Mouse (Mus musculus) embryonic facial prominence, embryonic 14.5 days (tissue): ENCODE results near the gene Rad21l. TPM values are rescaled to one million over a fixed set of nuclear protein-coding genes. Genes with fewer than 3 reads are reported as not detected.
A peak's percentile ranks its signal among the peaks of the same experiment; 100 is the strongest.

Experiments
- ATAC-seq: fragments of 200-750 bp; cut with Nextera tagmentation; 2 replicates; pipeline ENCODE4 v1.8.0; 2017; ENCODE audit warnings: low read depth, moderate number of reproducible peaks, moderate TSS enrichment
- DNase-seq: peaks from one replicate; pipeline ENCODE4 v3.0.0-alpha.2; 2015; ENCODE audit warnings: low spot score
- H3K27ac ChIP-seq: fragments of 300-500 bp; sonication (generic); replicated peaks from 2 replicates; pipeline ENCODE4 v1.5.1; 2014; ENCODE audit warnings: low read depth, mild to moderate bottlenecking, low read length, moderate library complexity
- H3K27me3 ChIP-seq: fragments of 300-500 bp; sonication (generic); replicated peaks from 2 replicates; pipeline ENCODE4 v1.6.1; 2014; ENCODE audit warnings: low read length; ENCODE audit not compliant: control insufficient read depth, insufficient read depth
- H3K36me3 ChIP-seq: fragments of 300-500 bp; sonication (generic); 2 replicates; pipeline ENCODE4 v1.6.1; 2014; ENCODE audit warnings: low read length, mixed read lengths; ENCODE audit not compliant: control insufficient read depth, insufficient read depth
- H3K4me1 ChIP-seq: fragments of 300-500 bp; sonication (generic); 2 replicates; pipeline ENCODE4 v1.6.1; 2014; ENCODE audit warnings: antibody characterized with exemption, low read length; ENCODE audit not compliant: control insufficient read depth, insufficient read depth
- H3K4me2 ChIP-seq: fragments of 300-500 bp; sonication (generic); 2 replicates; pipeline ENCODE4 v1.6.1; 2014; ENCODE audit warnings: low read depth, mild to moderate bottlenecking, low read length, moderate library complexity, mixed read lengths
- H3K4me3 ChIP-seq: fragments of 300-500 bp; sonication (generic); 2 replicates; pipeline ENCODE4 v1.5.1; 2014; ENCODE audit warnings: low read depth, mild to moderate bottlenecking, low read length
- H3K9ac ChIP-seq: fragments of 300-500 bp; sonication (generic); 2 replicates; pipeline ENCODE4 v1.6.1; 2014; ENCODE audit warnings: low read depth, mild to moderate bottlenecking, low read length, moderate library complexity, mixed read lengths
- H3K9me3 ChIP-seq: fragments of 300-500 bp; sonication (generic); 2 replicates; pipeline ENCODE4 v1.6.1; 2016; ENCODE audit warnings: low read length; ENCODE audit not compliant: control insufficient read depth
- WGBS: fragments of 180-500 bp; shearing (Covaris S2); extraction: QIAGEN DNeasy Blood & Tissue Kit; methylation state at CpG from one replicate; pipeline ENCODE4 v1.1.7; 2014; 5-methylcytosine and 5-hydroxymethylcytosine counted together
- polyA plus RNA-seq: library from polyadenylated mRNA; unstranded; fragments of >200 nt; fragmentation: Nextera tagmentation; extraction: Ambion mirVana; gene quantifications from 2 replicates; pipeline ENCODE4 v1.2.1, GENCODE M21; 2014

Gene Rad21l
- polyA plus RNA-seq, 1 experiment from 2014 or later, result not detected

GRCm38 (mm10) chr2:151632982-151633381, 35.4 kb downstream of the Rad21l start:
- no peak overlapping the region for H3K4me2 ChIP-seq
- H3K27me3 ChIP-seq, result peaks cover 40% of the 10 kb centered on the region

GRCm38 (mm10) chr2:151632159-151632814, 36.0 kb downstream of the Rad21l start, which contains the start of gene Snph:
TSS of gene Snph (minus strand) at chr2:151632593.
- ATAC-seq (peak; percentile 83), DNase-seq (peak; percentile 64)
- Histone ChIP-seq H3K27me3 (peaks cover 40% of the 10 kb centered on the region), H3K4me2 (peak within 1 kb of the TSS; percentile 98), H3K4me1 (0 out of 2 replicates have a peak, but pooled peaks cover 3% of the 10 kb centered on the region), H3K9ac (peak within 1 kb of the TSS; percentile 68), H3K9me3 (no peaks in the 10 kb centered on the region), H3K4me3 (peak within 1 kb of the TSS; percentile 63), H3K27ac (no peak within 1 kb of the TSS), H3K36me3 (no peaks in the 10 kb centered on the region)
- 0% methylated on average over 24 of the region's 47 CpGs for WGBS

More at GRCm38 (mm10) chr2:151632982-151633381, 35.4 kb downstream of the Rad21l start:
- WGBS, result 43% methylated on average over 5 of the region's 5 CpGs
- H3K9me3 ChIP-seq, result no peaks in the 10 kb centered on the region
- no peak overlapping the region for H3K9ac ChIP-seq
- H3K27ac ChIP-seq, result no peak overlapping the region
- ATAC-seq (no peak), DNase-seq (no peak)
- 0 out of 2 replicates have a peak, but pooled peaks cover 3% of the 10 kb centered on the region for H3K4me1 ChIP-seq
- H3K4me3 ChIP-seq, result no peak overlapping the region
- no peaks in the 10 kb centered on the region for H3K36me3 ChIP-seq

- DNase-seq, result no peak
- peak overlapping the region; percentile 63 for H3K4me3 ChIP-seq
- H3K4me2 ChIP-seq, result peak overlapping the region; percentile 98
- H3K27me3 ChIP-seq, result peaks cover 40% of the 10 kb centered on the region
- WGBS, result 2% methylated on average over 10 of the region's 22 CpGs
- H3K9me3 ChIP-seq, result no peaks in the 10 kb centered on the region
- H3K4me1 ChIP-seq, result 0 out of 2 replicates have a peak, but pooled peaks cover 3% of the 10 kb centered on the region
- H3K27ac ChIP-seq, result no peak overlapping the region
- H3K9ac ChIP-seq, result peak overlapping the region; percentile 68
- peak; percentile 4; the same call in 1 of the 2 replicates for ATAC-seq
- no peaks in the 10 kb centered on the region for H3K36me3 ChIP-seq
Measured at GRCm38 (mm10) chr2:151631406-151632158, 36.8 kb downstream of the Rad21l start.

DNA sequence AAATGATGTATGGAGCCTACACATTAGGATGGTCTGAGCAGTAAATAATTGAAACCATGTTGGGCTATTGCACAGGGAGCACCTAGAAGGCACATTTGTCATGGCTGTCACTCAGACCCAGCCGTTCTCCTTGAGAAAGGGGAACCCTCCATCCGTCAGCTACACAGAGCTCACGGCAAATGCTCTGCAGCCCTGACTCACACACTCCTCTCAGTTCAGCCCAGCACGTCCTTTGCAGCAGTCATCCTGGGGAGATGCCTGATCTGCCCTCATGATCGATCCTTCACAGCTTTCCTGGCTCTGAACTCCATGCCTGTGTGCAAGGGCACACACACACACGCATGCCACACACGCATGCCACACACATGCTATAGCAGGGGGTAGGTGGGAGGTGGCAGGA, 39.0 kb downstream of the Rad21l start:
- no peak for DNase-seq

DNA sequence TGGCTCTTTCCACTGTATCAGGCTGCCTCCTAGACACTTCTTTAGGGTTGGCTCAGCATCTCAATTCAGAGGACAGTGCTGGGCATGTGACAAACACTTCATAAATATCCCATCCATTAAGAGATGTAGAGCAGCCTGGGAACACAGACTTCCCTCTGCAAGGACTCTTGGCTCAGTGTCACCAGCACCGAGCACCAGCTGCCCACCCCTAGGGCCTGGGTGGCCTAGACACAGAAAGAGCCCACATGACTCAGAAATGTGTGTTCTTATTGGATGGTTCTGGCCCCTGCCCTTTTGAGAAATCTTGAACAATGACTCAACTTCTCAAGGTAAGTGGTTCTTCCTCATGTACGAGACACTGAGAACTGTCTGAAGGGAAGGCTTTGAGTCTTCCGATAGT, 40.3 kb downstream of the Rad21l start:
- ATAC-seq, result no peak
- no peak for DNase-seq
- Histone ChIP-seq H3K27ac (no peak overlapping the region), H3K4me3 (no peak overlapping the region), H3K9me3 (no peaks in the 10 kb centered on the region), H3K4me1 (0 out of 2 replicates have a peak, but pooled peaks cover 3% of the 10 kb centered on the region), H3K36me3 (no peaks in the 10 kb centered on the region), H3K9ac (no peak overlapping the region), H3K27me3 (peaks cover 28% of the 10 kb centered on the region), H3K4me2 (no peak overlapping the region)
- 92% methylated on average over 3 of the region's 3 CpGs for WGBS

More for the DNA sequence above, 39.0 kb downstream of the Rad21l start:
- no peaks in the 10 kb centered on the region for H3K36me3 ChIP-seq
- no peak overlapping the region for H3K4me3 ChIP-seq
- no peak overlapping the region for H3K27ac ChIP-seq
- peaks cover 40% of the 10 kb centered on the region for H3K27me3 ChIP-seq
- 47% methylated on average over 7 of the region's 7 CpGs for WGBS
- H3K4me1 ChIP-seq, result 0 out of 2 replicates have a peak, but pooled peaks cover 3% of the 10 kb centered on the region
- no peaks in the 10 kb centered on the region for H3K9me3 ChIP-seq
- no peak overlapping the region for H3K4me2 ChIP-seq
- H3K9ac ChIP-seq, result no peak overlapping the region
- no peak for ATAC-seq

- 84% methylated on average over 7 of the region's 7 CpGs for WGBS
- Histone ChIP-seq H3K4me3 (no peak overlapping the region), H3K27me3 (peaks cover 12% of the 10 kb centered on the region), H3K27ac (no peak overlapping the region), H3K9ac (no peak overlapping the region), H3K36me3 (no peaks in the 10 kb centered on the region), H3K4me1 (0 out of 2 replicates have a peak, but pooled peaks cover under 1% of the 10 kb centered on the region), H3K9me3 (no peaks in the 10 kb centered on the region), H3K4me2 (no peak overlapping the region)
- DNase-seq (no peak), ATAC-seq (no peak)
Measured at GRCm38 (mm10) chr2:151626296-151626695, 42.0 kb downstream of the Rad21l start.

DNA sequence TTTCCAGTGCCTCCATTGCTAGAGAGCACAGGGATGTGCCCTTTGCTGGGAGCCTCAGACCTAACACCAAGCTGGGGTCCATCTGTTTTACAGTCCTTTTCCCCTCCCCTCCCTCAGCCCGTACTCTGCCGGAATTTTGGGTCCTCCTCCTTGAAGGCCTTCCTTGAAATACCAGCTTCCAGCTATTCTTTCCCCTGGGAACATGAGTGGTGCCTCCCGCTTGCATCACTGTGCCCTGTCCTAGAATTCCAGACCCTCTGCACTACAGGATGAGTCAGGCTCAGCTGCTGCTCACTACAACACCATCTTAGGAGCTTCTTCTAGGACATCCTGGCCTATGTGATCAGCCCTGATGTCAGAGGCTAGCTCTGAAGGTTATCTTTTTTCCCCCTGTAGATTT, 44.6 kb downstream of the Rad21l start:
- WGBS, result 64% methylated on average over 3 of the region's 3 CpGs
- Histone ChIP-seq H3K4me3 (no peak overlapping the region), H3K4me2 (no peak overlapping the region), H3K9ac (no peak overlapping the region), H3K27me3 (no peaks in the 10 kb centered on the region), H3K9me3 (no peaks in the 10 kb centered on the region), H3K27ac (no peak overlapping the region), H3K36me3 (no peaks in the 10 kb centered on the region), H3K4me1 (no peaks in the 10 kb centered on the region)
- ATAC-seq, result no peak
- no peak for DNase-seq

- no peak for ATAC-seq
- Histone ChIP-seq H3K9me3 (no peaks in the 10 kb centered on the region), H3K4me1 (no peaks in the 10 kb centered on the region), H3K4me3 (no peak overlapping the region), H3K27ac (no peak overlapping the region), H3K36me3 (no peaks in the 10 kb centered on the region), H3K27me3 (no peaks in the 10 kb centered on the region), H3K9ac (no peak overlapping the region), H3K4me2 (no peak overlapping the region)
- DNase-seq, result peak; percentile 31
- WGBS, result 80% methylated on average over 6 of the region's 6 CpGs
Measured at GRCm38 (mm10) chr2:151616551-151617329, 51.6 kb downstream of the Rad21l start.
